Mouse (Mus musculus): ENCODE results near the gene Prkca.

DNA sequence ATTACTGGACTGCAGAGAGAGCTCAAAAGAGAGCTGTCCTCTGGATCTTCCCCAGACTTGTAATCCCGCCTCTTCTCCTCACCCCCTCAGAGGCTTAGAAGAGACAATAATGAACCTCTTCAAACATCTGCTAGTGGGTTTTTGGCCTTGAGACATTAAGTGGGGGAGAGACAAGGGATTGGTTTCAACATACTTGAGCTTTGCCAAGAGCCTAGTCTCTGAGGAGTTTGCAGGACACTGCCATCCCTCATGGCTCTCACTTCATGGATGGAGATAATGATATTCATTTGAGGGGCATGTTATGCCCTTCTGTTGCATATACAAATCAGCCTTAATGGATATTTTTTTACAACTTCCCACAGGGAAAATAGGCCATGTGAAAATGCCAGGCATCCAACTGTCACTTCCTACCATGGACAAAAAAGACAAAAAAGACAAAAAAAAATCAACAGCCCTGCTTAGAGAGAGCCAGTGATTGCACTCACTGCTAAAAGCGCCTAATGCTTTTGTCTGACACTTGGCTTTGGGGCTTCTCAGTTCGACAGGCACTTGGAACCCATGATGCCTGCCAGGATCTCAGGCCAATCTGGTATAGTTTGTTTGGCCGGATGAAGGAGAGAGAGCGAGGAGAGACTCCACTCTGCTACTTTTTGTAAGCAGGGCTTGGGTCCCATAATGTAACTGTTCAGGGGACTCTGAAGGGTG, 263.6 kb downstream of the Prkca start:
- TF ChIP-seq CTCF (IDR thresholded peaks at IDR 0.05; ENCODE audit: control insufficient read depth, insufficient read depth, insufficient read length) (no peak), CEBPB (IDR thresholded peaks at IDR 0.05; ENCODE audit: low read depth) (no peak), MYOG (IDR thresholded peaks at IDR 0.05; ENCODE audit: control insufficient read depth, extremely low read depth, insufficient read length) (no peak), USF1 (IDR thresholded peaks at IDR 0.05; ENCODE audit: low read depth) (no peak), MAX (IDR thresholded peaks at IDR 0.05) (no peak), FOSL1 (IDR thresholded peaks at IDR 0.05; ENCODE audit: insufficient read depth, low read length, poor library complexity, severe bottlenecking) (no peak)
